Comparison of ENCODE assay signal across 23 mouse cellular contexts in the genomic region with DNA sequence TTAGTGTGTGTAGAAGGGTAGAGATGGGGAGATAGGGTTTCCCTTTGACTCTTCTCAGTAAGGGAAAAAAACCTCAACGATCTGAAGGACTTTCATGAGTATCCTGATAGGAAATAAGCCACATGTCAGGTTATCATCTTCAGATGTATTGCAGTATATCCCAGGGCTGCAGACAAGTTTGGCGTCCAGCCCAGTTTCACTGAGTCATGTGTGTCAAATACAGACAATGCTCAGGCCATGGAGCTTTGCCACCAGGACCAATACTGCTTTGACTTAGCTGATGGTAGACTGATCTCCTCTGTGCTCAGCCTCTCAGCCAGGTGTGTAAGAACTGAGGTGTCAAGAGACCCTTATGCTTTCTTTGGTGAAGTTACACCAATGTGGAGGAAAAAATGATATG.
DNase-seq lines count a peak whose midpoint lies in the region; ATAC-seq and TF ChIP-seq lines count a peak whose summit lies in the region.
"Had no signal": no experiment of that assay in that cellular context is flagged by ENCODE, and none has a peak within 500 bp of the region (broad histone marks: within the 10 kb centered on the region; RNA-seq: fewer than 3 reads in every experiment).

No protein-coding gene starts in this region.

- no peak overlapping the region for H3K9ac ChIP-seq in kidney, embryonic 16.5 days (replicated peaks; ENCODE audit: low read length)
- H3K9ac ChIP-seq in forebrain, embryonic 16.5 days (replicated peaks; ENCODE audit: low read depth, low read length), result no peak overlapping the region
- H3K9ac ChIP-seq in hindbrain, postnatal 0 days (replicated peaks; ENCODE audit: low read length), result no peak overlapping the region
- H3K9ac ChIP-seq: forebrain, postnatal 0 days; heart, embryonic 13.5 days; midbrain, embryonic 13.5 days; stomach, embryonic 15.5 days had no signal

- no peaks in the 10 kb centered on the region for H3K36me3 ChIP-seq in kidney, embryonic 16.5 days (ENCODE audit: insufficient read depth, low read length)
- no peaks in the 10 kb centered on the region for H3K36me3 ChIP-seq in forebrain, embryonic 16.5 days (ENCODE audit: control insufficient read depth, insufficient read depth)
- no peaks in the 10 kb centered on the region for H3K36me3 ChIP-seq in hindbrain, postnatal 0 days (ENCODE audit: insufficient read depth, low read length)
- H3K36me3 ChIP-seq: heart, embryonic 13.5 days; midbrain, embryonic 13.5 days; stomach, embryonic 15.5 days had no signal

- no peaks in the 10 kb centered on the region for H3K4me1 ChIP-seq in kidney, embryonic 16.5 days (ENCODE audit: insufficient read depth, low read length)
- H3K4me1 ChIP-seq in forebrain, embryonic 16.5 days (replicated peaks; ENCODE audit: control insufficient read depth, insufficient read depth, low read length), result no peaks in the 10 kb centered on the region
- no peaks in the 10 kb centered on the region for H3K4me1 ChIP-seq in hindbrain, postnatal 0 days (ENCODE audit: insufficient read depth, low read length)
- H3K4me1 ChIP-seq: heart, embryonic 13.5 days; megakaryocyte, embryonic 14.5 days; midbrain, embryonic 13.5 days; stomach, embryonic 15.5 days had no signal

- no peaks in the 10 kb centered on the region for H3K9me3 ChIP-seq in kidney, embryonic 16.5 days (ENCODE audit: low read length)
- no peaks in the 10 kb centered on the region for H3K9me3 ChIP-seq in forebrain, embryonic 16.5 days (ENCODE audit: control insufficient read depth, low read length)
- H3K9me3 ChIP-seq in hindbrain, postnatal 0 days (ENCODE audit: low read length), result no peaks in the 10 kb centered on the region
- H3K9me3 ChIP-seq: heart, embryonic 13.5 days; midbrain, embryonic 13.5 days; stomach, embryonic 15.5 days had no signal

- H3K4me3 ChIP-seq in kidney, embryonic 16.5 days (ENCODE audit: low read length), result no peak overlapping the region
- no peak overlapping the region for H3K4me3 ChIP-seq in forebrain, embryonic 16.5 days (replicated peaks; ENCODE audit: low read length)
- H3K4me3 ChIP-seq in hindbrain, postnatal 0 days (ENCODE audit: low read length), result no peak overlapping the region
- H3K4me3 ChIP-seq: heart, embryonic 13.5 days; megakaryocyte, embryonic 14.5 days; midbrain, embryonic 13.5 days; stomach, embryonic 15.5 days had no signal

- H3K27ac ChIP-seq in kidney, embryonic 16.5 days (ENCODE audit: low read length), result no peak overlapping the region
- no peak overlapping the region for H3K27ac ChIP-seq in forebrain, embryonic 16.5 days (ENCODE audit: low read length)
- no peak overlapping the region for H3K27ac ChIP-seq in hindbrain, postnatal 0 days
- H3K27ac ChIP-seq: heart, embryonic 13.5 days; midbrain, embryonic 13.5 days; stomach, embryonic 15.5 days had no signal

- no peak for TF ChIP-seq CTCF in hindbrain, postnatal 0 days (IDR thresholded peaks at IDR 0.05; ENCODE audit: low read depth)

- DNase-seq in kidney, postnatal 10 days, result peak; percentile 5
- peak; percentile 4 for DNase-seq in right cerebral cortex, postnatal 14 days
- DNase-seq in right cerebral cortex, postnatal 4 days, result no peak
- peak; percentile 68 for DNase-seq in adrenal gland, postnatal 10 days
- no peak for DNase-seq in hindbrain, postnatal 0 days (ENCODE audit: low spot score)
- DNase-seq: cerebellum, adult 8-10 months; forebrain, postnatal 0 days; gastrocnemius, postnatal 25 days; heart, adult 18-20 months; heart, postnatal 14 days; kidney, postnatal 4 days; layer of hippocampus, adult 9-11 months; thymus, adult 2 months; thymus, postnatal 4 days had no signal

- no peaks in the 10 kb centered on the region for H3K27me3 ChIP-seq in kidney, embryonic 16.5 days (ENCODE audit: insufficient read depth, low read length)
- H3K27me3 ChIP-seq in forebrain, embryonic 16.5 days (replicated peaks; ENCODE audit: control insufficient read depth, insufficient read depth, low read length), result no peaks in the 10 kb centered on the region
- H3K27me3 ChIP-seq in hindbrain, postnatal 0 days (ENCODE audit: insufficient read depth, low read length), result no peaks in the 10 kb centered on the region
- H3K27me3 ChIP-seq: heart, embryonic 13.5 days; megakaryocyte, embryonic 14.5 days; midbrain, embryonic 13.5 days; stomach, embryonic 15.5 days had no signal

- WGBS in kidney, embryonic 16.5 days, result 77% methylated on average over 2 of the region's 2 CpGs
- 93% methylated on average over 2 of the region's 2 CpGs for WGBS in forebrain, embryonic 16.5 days
- 85% methylated on average over 2 of the region's 2 CpGs for WGBS in hindbrain, postnatal 0 days

- no peak for ATAC-seq in kidney, embryonic 16.5 days (ENCODE audit: low FRiP score, low TSS enrichment)
- ATAC-seq in forebrain, embryonic 16.5 days, result no peak
- no peak for ATAC-seq in hindbrain, postnatal 0 days
- ATAC-seq: activated CD4-positive, CD25-positive, alpha-beta regulatory T cell, adult 4 months; forebrain, postnatal 0 days; intestine, postnatal 0 days; lung, postnatal 0 days; midbrain, embryonic 13.5 days had no signal

- no peak overlapping the region for H3K4me2 ChIP-seq in kidney, embryonic 16.5 days (replicated peaks; ENCODE audit: low read depth, low read length)
- no peak overlapping the region for H3K4me2 ChIP-seq in forebrain, embryonic 16.5 days (ENCODE audit: low read length)
- H3K4me2 ChIP-seq in hindbrain, postnatal 0 days (ENCODE audit: low read depth, low read length), result no peak overlapping the region
- H3K4me2 ChIP-seq: heart, embryonic 13.5 days; midbrain, embryonic 13.5 days; stomach, embryonic 15.5 days had no signal

Comparison
In these comparisons a context has a peak if more than half of its experiments do, and no peak if none do; other contexts are left out.
1. DNase-seq: peak in kidney, postnatal 10 days (single experiment), right cerebral cortex, postnatal 14 days (single experiment) and adrenal gland, postnatal 10 days (single experiment); none in right cerebral cortex, postnatal 4 days (single experiment) and hindbrain, postnatal 0 days (single experiment).